Mouse (Mus musculus): Measurements from ENCODE around the gene Ptgis. TPM values are rescaled to one million over a fixed set of nuclear protein-coding genes. Genes with fewer than 3 reads are reported as not detected.

Gene Ptgis
- not detected in 2 replicates for total RNA-seq (2017)

DNA sequence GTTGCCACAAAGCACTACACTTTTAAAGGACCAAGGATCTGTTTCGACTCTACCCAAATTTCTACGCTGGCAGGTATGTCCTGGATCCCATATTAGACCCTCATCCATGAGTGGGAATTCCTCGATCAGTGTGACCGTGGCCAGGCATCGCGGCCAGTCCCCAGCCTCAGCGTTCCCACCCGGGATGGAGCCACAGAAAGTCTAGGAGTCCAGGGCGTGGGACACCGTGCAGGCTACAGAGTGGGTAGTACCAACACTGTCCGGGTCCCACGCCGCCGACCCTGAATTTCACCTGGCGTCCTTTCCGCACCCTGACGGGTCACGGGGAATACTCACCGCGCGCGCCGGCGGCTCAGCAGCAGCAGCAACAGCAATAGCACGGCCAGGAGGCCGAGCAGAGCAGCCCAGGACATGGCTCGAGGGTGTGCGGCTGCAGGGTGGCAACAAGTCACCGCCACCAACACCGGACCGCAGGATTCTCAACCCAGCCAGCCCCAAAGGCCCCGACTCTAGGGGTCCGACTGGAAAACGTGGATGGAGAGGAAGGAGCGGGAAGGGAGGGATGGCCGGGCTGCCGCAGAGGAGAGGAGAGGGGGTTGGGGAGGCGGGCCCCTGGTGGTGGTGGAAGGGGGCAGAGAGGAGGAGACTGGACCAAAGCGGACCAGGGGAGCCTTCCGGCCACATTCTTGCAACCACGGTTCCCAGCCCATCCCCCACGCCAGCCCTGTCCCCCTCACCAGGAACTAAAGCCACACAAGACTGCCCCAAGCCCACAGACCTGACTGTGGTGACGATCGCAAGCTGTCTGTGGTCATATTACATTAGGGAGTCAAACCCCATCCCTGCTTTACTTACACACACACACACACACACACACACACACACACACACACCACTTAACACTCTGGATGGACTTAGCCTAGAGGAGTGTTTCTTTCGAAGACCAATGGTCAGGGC lies at the start of gene Ptgis:
TSS of gene Ptgis (minus strand) at position 597 of the 957 bp plus-strand sequence.
- peak; percentile 45; the same call in 1 of the 2 replicates for ATAC-seq (replicated peaks; ENCODE audit: low read depth, poor library complexity, severe bottlenecking)

DNA sequence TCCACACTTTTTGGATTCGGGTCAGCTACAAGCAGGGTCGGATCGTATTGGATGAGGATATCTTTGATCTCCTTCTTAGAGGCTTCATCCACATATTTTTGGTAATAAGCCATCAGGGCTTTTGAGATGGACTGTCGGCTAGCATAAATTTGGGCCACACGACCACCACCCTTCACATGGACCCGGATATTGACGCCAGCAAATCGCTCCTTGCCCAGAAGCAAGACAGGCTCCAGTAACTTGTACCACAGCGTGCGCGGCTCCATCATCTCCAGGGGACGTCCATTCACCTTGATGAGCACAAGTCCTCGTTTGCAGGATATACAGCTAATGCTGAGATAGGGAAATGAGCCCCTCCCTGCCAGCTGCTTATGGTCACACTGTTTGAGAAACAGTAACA lies 41.1 kb upstream of the Ptgis start:
- ATAC-seq (replicated peaks; ENCODE audit: low read depth, poor library complexity, severe bottlenecking) = no peak

DNA sequence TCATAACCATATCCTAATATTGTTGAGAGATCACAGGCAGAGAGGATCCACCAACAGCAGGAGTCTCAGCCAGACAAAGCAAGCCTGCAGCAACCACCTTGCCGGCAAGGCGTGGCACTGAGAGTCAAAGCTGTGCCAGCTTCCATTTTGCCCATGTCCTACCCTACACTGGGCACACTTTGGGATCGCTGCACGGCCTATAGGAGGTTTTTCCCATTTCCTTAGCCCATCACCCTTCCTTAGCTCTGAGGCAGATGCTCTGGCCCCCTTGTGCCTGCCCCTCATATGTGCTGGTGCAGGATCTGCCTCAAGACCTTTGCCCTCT lies 40.5 kb upstream of the Ptgis start:
- no peak for ATAC-seq (replicated peaks; ENCODE audit: low read depth, poor library complexity, severe bottlenecking)

DNA sequence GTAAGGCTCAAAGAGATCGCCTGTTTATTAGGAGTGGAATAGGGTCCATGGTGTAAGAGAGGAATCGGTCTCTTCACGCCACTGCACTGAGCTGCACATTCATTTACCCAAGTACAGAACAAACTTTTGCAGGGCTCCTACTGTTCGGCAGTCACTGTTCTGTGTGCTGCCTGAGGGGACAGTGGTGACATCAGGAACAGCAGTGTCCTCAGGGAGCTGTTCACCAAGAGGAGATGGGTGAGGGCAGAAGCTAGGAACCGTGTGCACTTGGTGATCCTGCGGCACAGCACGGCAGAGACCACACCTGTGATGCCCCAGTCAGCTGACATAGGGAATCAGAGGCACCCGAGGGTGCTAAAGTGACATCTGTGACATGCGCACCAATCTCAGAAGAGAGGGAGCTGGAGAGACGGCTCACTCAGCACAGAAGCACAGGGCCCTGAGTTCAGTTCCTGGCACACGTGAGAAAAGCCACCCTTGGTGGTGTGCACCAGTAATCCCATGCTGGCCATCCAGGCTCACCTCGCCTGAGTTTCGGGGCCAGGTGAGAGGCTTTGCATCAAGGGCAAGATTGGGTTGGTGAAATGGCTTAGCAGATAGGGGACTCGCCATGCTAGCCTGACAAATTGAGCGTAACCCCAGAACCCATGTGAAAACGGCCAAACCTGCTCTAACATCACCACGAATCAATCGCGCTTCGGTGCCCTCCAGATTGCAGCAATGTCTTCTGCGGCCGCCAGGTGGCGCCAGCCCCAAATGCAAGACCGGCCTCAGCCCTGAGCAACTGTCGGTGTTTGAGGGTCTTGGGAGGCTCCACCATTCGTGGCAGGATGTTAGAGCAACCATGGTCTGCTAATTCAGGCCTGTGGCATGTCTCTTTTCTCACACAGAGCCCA lies 39.9 kb upstream of the Ptgis start:
- peak; percentile 79; the same call in 1 of the 2 replicates for ATAC-seq (replicated peaks; ENCODE audit: low read depth, poor library complexity, severe bottlenecking)

DNA sequence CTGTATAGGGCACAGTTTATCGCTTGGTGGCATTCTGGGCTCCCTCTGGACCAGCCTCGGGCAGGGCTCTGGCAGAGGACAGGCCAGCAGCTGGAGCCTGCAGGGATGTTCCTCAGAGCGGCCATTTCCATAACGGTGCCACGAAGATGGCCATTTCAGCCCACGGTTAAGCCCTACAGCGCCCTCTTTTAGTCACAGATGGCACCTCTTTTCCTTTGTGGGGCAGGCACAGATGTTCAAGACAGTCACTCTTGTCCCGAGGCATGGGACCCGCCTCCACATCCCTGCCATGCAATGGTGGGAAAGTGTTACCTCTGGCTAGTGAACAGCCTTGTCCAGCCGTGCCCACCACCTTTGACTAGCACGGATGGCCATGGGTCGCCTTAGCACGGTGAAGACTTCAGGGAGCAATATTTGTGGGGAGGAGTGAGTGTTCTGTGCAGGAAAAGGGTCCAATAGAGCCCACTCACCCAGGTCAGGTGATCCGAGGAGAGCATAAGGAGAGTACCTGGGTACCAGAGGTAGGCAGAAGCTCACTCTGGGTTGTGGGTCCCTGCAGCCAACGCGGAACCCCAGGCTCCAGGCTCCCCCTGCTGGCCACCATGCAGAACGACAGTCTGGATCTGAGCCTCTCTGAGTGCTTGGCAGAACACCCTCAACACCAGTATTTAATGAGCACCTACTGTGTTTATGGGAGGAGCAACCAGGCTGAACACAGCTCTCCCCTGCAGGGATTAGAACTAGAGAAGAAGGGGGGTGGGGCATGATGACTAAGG lies 38.5 kb upstream of the Ptgis start:
- peak; percentile 90 for ATAC-seq (replicated peaks; ENCODE audit: low read depth, poor library complexity, severe bottlenecking)

DNA sequence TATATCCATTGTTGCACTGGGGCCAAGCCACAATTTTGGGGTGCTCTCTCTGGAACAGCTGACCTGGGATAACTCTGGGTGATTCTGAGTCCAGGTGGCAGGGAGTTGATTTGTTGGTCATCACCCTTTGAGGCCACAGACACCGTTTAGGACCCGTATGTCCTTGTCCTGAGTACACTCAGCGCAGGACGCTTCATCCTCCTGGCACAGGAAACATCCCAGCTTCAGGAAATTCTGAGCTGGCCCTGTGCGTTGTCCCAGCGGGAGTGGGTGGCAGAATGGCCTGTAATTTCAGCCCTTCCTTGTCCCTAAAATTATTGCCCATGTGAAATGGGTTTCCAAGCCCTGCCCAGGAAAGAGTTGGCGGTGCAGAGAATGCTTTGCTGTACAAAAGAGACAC lies 37.6 kb upstream of the Ptgis start:
- ATAC-seq (replicated peaks; ENCODE audit: low read depth, poor library complexity, severe bottlenecking) = no peak

DNA sequence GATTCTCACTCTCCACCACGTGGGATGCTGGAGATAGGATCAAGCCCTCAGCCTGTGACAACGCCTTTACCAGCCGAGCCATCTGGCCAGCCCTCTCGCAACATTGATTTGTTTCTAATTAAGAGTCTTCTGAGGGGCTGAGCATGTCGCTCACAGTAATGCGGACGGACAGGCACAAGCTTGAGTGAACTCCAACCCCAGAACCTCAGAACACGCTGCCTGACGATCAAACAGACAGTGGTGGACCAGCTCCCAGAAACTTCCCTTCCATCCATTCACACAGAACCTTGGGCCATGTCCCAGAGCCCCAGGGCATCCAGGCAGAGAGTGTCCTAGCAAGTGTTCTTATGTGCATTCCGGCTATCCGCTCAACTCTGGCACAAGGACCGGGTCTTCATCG lies 36.6 kb upstream of the Ptgis start:
- ATAC-seq (replicated peaks; ENCODE audit: low read depth, poor library complexity, severe bottlenecking) = no peak

DNA sequence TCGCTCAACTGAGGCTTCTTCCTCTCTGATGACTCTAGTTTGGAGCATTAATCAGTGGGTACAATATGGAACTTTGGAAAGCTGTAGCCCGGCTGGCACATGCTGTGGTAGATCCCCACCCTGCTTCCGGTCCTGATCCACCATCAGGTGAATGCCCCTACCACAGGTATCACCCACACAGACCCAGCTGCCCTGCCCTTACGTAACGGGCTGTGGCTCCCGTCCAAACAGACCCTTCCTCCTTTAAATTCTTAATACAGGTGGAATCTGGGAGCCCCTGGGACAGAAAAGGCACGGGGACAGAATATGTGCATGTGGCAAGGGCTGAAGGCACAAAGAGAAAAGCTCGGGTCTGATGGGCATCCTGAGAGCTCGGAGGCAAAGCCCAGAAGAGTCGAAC lies 35.5 kb upstream of the Ptgis start:
- no peak for ATAC-seq (replicated peaks; ENCODE audit: low read depth, poor library complexity, severe bottlenecking)

DNA sequence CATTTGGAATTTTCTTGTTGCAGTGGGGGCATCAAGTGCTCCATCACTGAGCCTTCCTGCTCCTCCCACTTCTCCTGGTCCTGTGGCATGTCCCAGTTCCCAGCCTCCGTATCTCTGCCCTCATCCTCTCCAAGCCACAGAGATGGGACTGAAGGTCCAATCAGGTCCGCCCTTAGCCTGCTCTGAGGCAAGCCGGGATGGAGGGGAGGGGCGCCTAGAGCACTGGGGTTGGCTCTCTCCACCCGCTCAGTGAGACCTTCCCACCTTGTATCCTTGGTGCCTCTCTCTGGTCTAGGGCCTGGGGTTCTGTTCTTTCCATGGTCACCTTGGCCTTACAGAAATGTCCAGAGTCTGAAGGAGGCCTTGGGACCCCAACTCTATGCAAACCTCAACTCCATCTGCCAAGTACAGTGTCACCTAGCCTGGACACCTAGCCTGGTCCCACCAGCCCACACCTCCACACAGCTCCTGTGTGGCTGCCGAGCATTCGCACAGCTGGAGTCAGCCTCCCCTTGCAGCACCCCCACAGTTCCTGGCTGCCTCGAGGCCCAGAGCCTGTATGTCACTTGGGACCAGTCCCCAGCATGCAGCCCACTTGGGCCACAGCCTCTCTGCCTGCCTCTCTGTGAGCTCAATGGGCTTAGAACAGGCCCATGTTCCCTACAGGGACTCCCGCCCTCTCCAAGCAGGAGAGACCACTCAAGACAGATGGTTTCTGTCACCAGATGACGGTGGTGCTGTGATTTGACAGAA lies 34.5 kb upstream of the Ptgis start:
- no peak for ATAC-seq (replicated peaks; ENCODE audit: low read depth, poor library complexity, severe bottlenecking)

DNA sequence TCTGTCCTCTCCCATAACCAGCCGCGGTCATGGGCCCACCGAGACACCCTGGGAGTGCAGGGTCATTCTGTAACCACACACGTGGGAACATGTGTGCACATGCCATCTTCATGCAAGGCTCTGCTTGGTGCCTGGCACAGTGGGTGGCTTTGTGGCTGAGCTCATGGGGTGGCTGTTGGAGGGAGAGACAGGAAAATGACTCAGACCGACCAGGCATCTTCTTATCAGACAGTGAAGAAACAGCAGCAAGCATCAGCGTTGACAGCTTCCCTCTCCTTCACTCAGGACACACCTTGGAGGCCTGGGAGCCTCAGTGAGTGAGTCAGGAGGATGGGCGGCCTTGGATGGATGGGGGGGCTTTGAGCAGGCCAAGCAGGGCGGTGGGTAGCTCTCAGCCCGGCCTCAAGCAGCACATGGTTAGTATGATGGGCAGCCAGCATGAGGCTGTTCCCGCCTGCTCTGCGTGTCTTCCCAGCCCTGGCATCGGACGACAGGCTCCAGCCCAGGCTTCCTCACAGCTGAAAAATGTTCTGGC lies 32.9 kb upstream of the Ptgis start:
- 0 out of 2 replicates have a peak, but pooled peaks have one; percentile 8 for ATAC-seq (replicated peaks; ENCODE audit: low read depth, poor library complexity, severe bottlenecking)

DNA sequence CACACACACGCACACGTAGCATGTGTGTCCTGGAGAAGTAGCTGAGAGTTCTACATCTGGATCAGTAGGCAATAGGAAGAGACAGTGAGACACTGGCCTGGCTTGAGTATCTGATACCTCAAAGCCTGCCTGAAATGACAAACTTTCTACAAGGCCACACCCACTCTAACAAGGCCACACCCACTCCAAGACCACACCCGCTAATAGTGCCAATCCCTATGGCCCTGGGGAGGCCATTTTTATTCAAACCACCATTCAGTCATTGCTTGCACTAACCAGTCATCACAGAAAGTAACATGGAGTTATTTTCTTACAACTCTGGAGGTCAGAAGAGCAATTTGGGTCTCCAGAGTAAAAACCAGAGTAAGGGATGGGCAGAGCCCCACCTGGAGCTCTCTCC lies 32.3 kb upstream of the Ptgis start:
- no peak for ATAC-seq (replicated peaks; ENCODE audit: low read depth, poor library complexity, severe bottlenecking)

DNA sequence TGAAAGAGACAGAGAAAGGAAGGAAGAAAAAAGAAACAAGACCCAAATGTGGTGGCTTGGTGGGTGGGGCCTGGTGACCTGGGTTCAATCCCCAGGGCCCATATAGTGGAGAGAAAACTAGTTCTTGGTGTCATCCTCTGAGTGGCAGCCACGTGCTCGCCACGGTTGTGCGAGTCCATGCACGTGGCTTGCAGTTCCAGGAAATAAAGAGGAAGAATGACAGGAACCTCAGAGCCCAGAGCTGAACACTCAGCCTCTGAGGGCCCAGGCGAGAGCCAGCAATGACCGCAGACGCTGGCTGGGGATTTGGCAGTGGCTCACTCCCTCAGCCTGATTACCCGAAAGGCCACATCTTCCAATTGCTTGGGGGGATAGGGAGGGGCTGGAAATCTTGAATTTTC lies 30.7 kb upstream of the Ptgis start:
- peak; percentile 36; the same call in 1 of the 2 replicates for ATAC-seq (replicated peaks; ENCODE audit: low read depth, poor library complexity, severe bottlenecking)

DNA sequence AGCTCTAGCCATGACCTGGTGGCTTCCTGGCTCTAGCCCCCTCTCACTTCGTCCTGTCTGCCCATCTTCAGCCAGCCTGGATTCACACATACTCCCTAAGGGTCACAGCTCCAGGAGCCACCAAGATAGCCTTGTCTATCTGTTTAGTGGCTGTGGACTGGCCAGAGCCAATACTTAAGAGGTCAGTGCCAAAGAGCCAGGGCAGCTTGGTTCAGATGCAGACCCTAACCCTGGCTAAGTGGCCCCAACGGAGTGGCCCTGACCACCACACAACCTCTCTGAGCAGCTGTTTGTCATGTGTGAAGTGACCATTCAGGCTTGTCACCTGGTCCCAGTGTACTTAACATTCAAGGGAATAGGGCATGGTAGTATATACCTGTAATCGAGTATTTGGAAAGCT lies 30.1 kb upstream of the Ptgis start:
- ATAC-seq (replicated peaks; ENCODE audit: low read depth, poor library complexity, severe bottlenecking) = no peak

DNA sequence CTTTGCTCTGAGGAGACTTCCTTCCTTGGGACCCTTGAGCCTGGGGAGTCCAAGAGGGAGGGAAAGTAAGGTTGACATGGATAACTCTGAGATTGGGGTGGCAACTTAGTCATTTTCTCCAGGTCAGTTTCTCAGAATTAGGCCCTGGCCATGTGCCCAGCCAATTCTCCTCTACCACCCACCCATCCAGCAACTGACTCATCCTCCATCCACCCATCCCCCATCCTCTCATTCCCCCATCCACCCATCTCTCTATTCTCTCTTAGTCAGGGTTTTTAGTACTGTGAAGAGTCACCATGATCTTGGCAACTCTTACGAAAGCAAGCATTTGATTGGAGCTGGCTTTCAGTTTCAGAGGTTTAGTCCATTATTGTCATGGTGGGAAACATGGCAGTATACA lies 28.3 kb upstream of the Ptgis start:
- no peak for ATAC-seq (replicated peaks; ENCODE audit: low read depth, poor library complexity, severe bottlenecking)

DNA sequence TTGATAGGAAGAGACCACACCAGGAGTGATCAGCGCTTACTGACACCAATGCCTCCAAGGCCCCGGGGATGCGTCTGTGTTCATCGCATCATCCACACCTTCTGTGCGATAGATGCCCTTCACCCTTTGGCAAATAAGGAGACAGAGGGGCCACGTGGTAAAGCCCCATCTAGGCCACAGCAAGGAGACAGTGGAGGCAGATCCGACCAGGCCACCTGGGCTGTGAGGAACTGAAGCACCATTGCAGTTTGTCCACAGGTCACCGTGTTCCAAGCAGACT lies 27.9 kb upstream of the Ptgis start:
- ATAC-seq (replicated peaks; ENCODE audit: low read depth, poor library complexity, severe bottlenecking) = no peak

DNA sequence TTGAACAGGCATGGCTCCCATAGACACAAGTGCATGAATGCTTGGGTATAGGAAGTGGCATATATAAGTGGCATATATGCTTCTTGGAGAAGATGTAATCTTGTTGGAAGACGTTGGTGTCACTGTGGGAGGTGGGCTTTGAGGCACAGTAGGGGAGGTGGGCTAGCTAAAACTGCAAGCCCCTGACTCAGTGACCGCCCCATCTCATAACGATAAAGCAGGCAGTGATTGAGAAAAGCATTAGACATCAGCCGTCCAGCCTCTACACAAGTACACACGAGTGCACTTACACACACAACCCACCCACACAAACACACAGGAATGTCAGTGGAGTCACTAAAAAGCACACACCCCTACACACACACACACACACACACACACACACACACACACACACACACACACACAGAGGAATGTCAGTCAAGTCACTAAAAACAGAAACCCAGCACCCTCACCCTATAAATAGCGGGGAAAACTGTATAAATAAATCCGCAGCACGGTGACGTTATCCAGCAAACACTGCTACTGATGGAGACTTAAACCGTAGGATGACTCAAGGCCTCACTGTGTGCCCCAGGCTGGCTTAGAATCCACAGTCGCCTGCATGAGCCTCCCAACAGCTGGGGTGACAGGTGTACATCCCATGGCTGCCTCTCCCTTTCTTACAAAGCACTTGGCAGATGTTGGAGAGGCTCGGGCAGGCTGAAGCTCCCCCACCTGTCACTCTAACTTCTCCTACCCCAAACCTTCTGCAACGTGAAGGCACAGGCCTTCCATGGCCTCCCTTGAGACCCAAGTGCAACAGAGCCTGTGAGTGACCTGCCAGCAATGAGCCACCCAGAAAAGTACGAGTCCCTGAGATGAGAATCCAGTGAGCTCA lies 27.4 kb upstream of the Ptgis start:
- ATAC-seq (replicated peaks; ENCODE audit: low read depth, poor library complexity, severe bottlenecking) = no peak

DNA sequence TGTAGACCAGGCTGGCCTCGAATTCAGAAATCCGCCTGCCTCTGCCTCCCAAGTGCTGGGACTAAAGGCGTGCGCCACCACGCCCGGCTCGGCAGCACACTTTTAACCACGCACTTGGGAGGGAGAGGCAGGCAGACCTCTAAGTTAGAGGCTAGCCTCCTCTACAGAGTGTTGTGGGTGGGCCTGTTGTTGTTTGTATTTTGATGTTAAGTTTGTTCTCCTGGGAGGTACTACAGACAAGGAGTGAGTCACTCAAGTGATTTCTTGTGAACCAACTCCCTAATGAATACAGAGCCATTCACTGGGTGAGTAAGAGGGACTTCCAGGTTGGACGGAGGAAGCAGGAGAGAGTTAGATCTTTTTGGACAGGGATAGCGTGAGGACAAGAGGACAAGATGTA lies 25.8 kb upstream of the Ptgis start:
- ATAC-seq (replicated peaks; ENCODE audit: low read depth, poor library complexity, severe bottlenecking) = no peak

DNA sequence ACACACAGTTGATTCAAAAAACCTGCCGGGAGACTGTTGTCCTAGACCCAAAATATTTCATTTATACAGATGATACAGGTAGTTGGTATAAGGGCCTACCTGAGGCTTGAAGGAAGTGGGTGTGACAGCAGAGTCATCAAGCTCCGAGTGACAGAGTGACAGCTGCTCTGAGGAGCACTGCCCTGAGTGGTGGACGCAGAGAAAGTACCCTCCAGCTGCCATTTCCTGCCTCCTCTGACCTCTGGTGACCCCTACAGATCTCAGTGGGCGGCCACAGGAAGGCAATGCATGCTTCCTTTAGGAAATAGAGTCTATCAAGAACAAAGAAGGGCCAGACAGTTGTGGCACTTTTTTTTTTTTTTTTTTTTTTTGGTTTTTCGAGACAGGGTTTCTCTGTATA lies 25.4 kb upstream of the Ptgis start:
- ATAC-seq (replicated peaks; ENCODE audit: low read depth, poor library complexity, severe bottlenecking) = no peak

DNA sequence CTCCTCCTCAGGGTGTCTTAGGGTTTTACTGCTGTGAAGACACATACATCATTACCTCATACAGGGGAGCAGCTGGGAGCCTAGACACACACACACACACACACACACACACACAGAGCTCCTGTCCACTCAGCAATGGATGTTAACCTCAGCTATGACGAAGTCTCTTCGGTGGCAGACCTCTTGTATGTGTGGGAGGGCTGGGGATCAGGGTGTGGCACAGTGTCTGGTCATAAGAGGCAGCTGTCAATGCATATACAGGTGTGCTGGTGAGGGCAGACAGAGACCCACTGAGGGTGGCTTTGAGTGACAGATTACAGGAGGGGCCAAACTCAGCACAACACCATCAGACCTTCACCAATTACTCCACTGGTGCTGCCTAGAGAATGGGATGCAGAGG lies 24.6 kb upstream of the Ptgis start:
- ATAC-seq (replicated peaks; ENCODE audit: low read depth, poor library complexity, severe bottlenecking) = no peak

All from common myeloid progenitor, adult 5-6 weeks (primary cell).